Mouse (Mus musculus) activated CD4-positive, CD25-positive, alpha-beta regulatory T cell, adult 9 weeks (primary cell): ENCODE measurements around the gene Plet1. TPM values are rescaled to one million over a fixed set of nuclear protein-coding genes. Genes with fewer than 3 reads are reported as not detected.

Experiments
- polyA plus RNA-seq: library from polyadenylated mRNA; unstranded; fragments of 100-300 nt; shearing (Covaris generic); gene quantifications from one replicate; pipeline ENCODE4 v1.2.1, GENCODE M21; 2017

The Plet1 gene
- polyA plus RNA-seq, result not detected

GRCm38 (mm10) chr9:50494311-50494710 is at the start of gene Plet1:
Gene Plet1 (plus strand): TSS chr9:50494525.

GRCm38 (mm10) chr9:50528293-50528892 is 34.1 kb downstream of the Plet1 start, which contains the start of gene Pts:
Gene Pts (minus strand): TSS chr9:50528724.

DNA sequence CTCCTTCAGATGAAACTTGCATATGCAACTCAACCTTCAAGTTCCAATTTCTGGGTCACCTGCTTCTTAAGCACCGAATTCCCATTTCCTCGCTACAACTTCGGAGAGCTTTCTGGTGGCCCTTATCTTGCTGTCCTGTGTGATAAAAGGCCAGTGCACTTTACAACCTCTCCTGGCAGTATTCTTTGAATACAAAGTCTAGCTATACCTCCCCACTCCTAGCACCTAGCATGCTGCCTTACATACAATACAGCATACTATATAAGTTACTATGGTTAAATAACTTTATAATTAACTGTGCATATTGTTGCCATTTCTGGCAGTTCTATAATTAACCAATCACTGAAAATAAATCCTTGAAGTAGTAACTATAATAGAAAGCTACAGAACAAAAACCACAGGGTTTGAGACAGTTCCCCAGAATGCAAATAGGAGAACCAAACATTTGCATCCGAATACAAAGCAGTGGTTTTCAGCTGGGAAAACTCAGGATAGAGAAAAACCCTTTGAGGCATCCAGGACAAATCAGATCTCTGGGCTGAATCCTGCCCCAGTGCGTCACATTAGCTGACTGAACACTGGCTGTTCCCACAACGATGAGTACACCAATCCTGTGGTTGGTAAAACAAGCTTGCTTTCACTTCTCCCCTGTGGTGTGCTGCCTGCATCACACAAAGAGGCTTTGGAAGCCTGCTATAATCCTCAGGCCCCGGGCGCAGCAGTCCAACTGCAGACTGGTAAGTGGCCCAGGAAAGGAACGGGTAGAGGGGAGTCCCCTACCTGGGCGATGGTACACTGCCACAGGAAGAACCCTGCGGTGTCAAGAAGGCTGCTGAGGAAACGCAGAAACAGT is 60.1 kb downstream of the Plet1 start, which contains the start of gene Il18:
TSS of gene Il18 (plus strand) at position 587 of the 853 bp plus-strand sequence.

GRCm38 (mm10) chr9:50555094-50555446 is 60.7 kb downstream of the Plet1 start, which contains the start of gene Bco2:
Gene Bco2 (minus strand): TSS chr9:50555181.

Other genes with a start within 250 kb of the Plet1 start
- gene Rpl10-ps3, start 149.6 kb upstream of the Plet1 start, polyA plus RNA-seq, result 769 TPM
- 145 TPM for gene Pts, start 34.2 kb downstream of the Plet1 start, polyA plus RNA-seq
- gene Il18, start 60.3 kb downstream of the Plet1 start, polyA plus RNA-seq, result 5.3 TPM
- gene Bco2, start 60.7 kb downstream of the Plet1 start, polyA plus RNA-seq, result 0.94 TPM
- not detected for gene Tex12, start 66.8 kb downstream of the Plet1 start, polyA plus RNA-seq
- gene Sdhd, start 109.3 kb downstream of the Plet1 start, polyA plus RNA-seq, result 171 TPM
- gene Timm8b, start 109.4 kb downstream of the Plet1 start, polyA plus RNA-seq, result 109 TPM
- gene Pih1d2, start 122.8 kb downstream of the Plet1 start, polyA plus RNA-seq, result 0.77 TPM
- gene Nkapd1, start 122.9 kb downstream of the Plet1 start, polyA plus RNA-seq, result 20.5 TPM
- gene Dlat, start 165.3 kb downstream of the Plet1 start, polyA plus RNA-seq, result 36.3 TPM
- 0.34 TPM for gene Dixdc1, start 245.0 kb downstream of the Plet1 start, polyA plus RNA-seq